Mouse (Mus musculus): ENCODE measurements around the gene Enpep. TPM values are rescaled to one million over a fixed set of nuclear protein-coding genes. Genes with fewer than 3 reads are reported as not detected.

Gene Enpep
- polyA plus RNA-seq, 1 experiment from 2014 or later, result 1.7 TPM

DNA sequence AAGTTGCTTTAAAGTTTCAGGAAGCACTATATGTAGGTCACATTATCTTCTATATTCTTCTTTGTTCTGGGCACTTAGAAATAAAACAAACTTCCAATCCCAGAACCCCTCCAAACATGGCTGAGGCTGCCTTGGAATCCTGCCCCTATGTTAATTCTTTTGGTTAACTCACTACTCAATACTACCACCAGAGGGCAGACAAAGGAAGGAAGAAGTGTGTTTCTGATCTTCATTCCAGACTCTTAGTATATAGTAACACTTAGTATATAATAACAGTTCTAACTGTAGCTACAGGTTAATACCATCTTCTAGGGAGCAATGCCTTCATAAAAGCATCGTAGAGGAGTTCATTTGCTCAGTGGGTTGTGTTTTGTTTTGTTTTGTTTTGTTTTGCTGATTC lies 32.6 kb downstream of the Enpep start:
- Histone ChIP-seq H3K4me1 (replicated peaks; ENCODE audit: control insufficient read depth, insufficient read depth, low read length) (no peaks in the 10 kb centered on the region), H3K9me3 (ENCODE audit: control insufficient read depth, low read length) (no peaks in the 10 kb centered on the region), H3K36me3 (ENCODE audit: control insufficient read depth, insufficient read depth) (no peaks in the 10 kb centered on the region), H3K27ac (ENCODE audit: low read length) (no peak overlapping the region), H3K27me3 (replicated peaks; ENCODE audit: control insufficient read depth, insufficient read depth, low read length) (no peaks in the 10 kb centered on the region), H3K4me3 (replicated peaks; ENCODE audit: low read length) (no peak overlapping the region), H3K9ac (replicated peaks; ENCODE audit: low read depth, low read length) (no peak overlapping the region), H3K4me2 (ENCODE audit: low read length) (no peak overlapping the region)
- 73% methylated on average over 1 of the region's 1 CpGs for WGBS
- peak; percentile 52; the same call in 1 of the 2 replicates for ATAC-seq

DNA sequence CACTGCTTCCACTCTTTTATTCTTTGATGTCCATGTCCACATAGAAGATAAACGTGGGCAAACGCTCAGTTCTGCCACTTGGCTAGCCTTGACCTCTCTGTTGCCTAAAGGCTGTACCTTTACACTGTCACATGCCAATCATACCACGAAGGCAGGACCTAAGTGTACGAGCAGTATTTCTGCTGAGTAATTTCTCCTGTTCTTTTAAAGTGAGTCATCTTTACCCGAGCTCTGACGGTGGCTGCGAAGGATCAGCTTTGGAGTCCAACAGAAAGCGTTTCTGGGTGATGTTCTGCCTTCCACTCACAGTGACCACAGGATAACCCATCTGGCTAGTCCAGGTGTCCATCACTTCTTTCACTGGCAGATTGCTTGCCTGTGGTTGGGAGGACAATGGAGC lies 33.9 kb downstream of the Enpep start:
- Histone ChIP-seq H3K27me3 (replicated peaks; ENCODE audit: control insufficient read depth, insufficient read depth, low read length) (no peaks in the 10 kb centered on the region), H3K4me3 (replicated peaks; ENCODE audit: low read length) (no peak overlapping the region), H3K9me3 (ENCODE audit: control insufficient read depth, low read length) (no peaks in the 10 kb centered on the region), H3K36me3 (ENCODE audit: control insufficient read depth, insufficient read depth) (no peaks in the 10 kb centered on the region), H3K4me1 (replicated peaks; ENCODE audit: control insufficient read depth, insufficient read depth, low read length) (no peaks in the 10 kb centered on the region), H3K9ac (replicated peaks; ENCODE audit: low read depth, low read length) (no peak overlapping the region), H3K4me2 (ENCODE audit: low read length) (no peak overlapping the region), H3K27ac (ENCODE audit: low read length) (no peak overlapping the region)
- no peak for ATAC-seq
- 88% methylated on average over 8 of the region's 8 CpGs for WGBS

DNA sequence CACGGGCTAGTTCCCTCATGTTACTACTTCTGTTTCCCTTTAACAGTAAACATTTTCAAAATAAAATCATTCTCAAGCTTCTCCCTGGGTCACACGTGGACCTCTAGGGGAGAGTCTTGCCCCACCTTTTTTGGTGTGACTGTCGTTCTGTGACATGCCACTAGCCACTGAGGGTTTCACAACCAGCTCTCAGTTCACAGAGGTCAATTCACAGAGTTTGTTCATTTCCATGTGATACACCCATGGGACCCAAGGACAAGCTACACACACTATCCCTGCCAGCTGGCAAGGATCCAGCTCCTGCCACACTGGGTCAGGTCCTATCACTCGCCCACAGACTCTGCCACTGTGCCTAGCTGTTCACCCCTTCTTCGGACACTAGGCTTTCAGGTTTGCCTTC lies 35.5 kb downstream of the Enpep start:
- Histone ChIP-seq H3K4me1 (replicated peaks; ENCODE audit: control insufficient read depth, insufficient read depth, low read length) (no peaks in the 10 kb centered on the region), H3K27ac (ENCODE audit: low read length) (no peak overlapping the region), H3K9me3 (ENCODE audit: control insufficient read depth, low read length) (no peaks in the 10 kb centered on the region), H3K4me2 (ENCODE audit: low read length) (no peak overlapping the region), H3K27me3 (replicated peaks; ENCODE audit: control insufficient read depth, insufficient read depth, low read length) (no peaks in the 10 kb centered on the region), H3K4me3 (replicated peaks; ENCODE audit: low read length) (no peak overlapping the region), H3K36me3 (ENCODE audit: control insufficient read depth, insufficient read depth) (no peaks in the 10 kb centered on the region), H3K9ac (replicated peaks; ENCODE audit: low read depth, low read length) (no peak overlapping the region)
- no peak for ATAC-seq
- WGBS, result 78% methylated on average over 5 of the region's 5 CpGs

DNA sequence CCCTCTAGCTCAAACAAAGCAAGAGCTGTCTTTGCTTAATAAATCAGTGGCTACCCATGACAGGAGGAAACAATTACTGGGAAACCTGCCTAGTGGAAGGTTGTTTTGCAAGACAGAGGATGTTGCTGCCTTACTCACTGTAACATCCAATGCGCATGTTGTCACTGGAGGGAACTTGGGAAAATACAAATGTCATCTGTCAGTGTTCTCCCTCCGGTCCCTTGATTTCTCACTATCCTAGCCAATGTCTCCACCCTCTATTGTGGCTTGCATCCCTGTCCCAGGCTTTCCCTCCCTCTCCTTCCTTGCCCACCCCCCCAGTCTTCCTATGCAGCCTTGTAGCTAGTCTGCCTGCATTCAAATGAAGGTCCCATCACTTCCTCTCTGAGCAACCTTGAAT lies 36.6 kb downstream of the Enpep start:
- WGBS, result 74% methylated on average over 2 of the region's 2 CpGs
- H3K27me3 ChIP-seq (replicated peaks; ENCODE audit: control insufficient read depth, insufficient read depth, low read length), result no peaks in the 10 kb centered on the region
- no peak overlapping the region for H3K4me2 ChIP-seq (ENCODE audit: low read length)
- no peaks in the 10 kb centered on the region for H3K36me3 ChIP-seq (ENCODE audit: control insufficient read depth, insufficient read depth)
- ATAC-seq, result no peak
- no peaks in the 10 kb centered on the region for H3K4me1 ChIP-seq (replicated peaks; ENCODE audit: control insufficient read depth, insufficient read depth, low read length)
- no peak overlapping the region for H3K9ac ChIP-seq (replicated peaks; ENCODE audit: low read depth, low read length)
- H3K4me3 ChIP-seq (replicated peaks; ENCODE audit: low read length), result no peak overlapping the region
- no peak overlapping the region for H3K27ac ChIP-seq (ENCODE audit: low read length)
- H3K9me3 ChIP-seq (ENCODE audit: control insufficient read depth, low read length), result no peaks in the 10 kb centered on the region

DNA sequence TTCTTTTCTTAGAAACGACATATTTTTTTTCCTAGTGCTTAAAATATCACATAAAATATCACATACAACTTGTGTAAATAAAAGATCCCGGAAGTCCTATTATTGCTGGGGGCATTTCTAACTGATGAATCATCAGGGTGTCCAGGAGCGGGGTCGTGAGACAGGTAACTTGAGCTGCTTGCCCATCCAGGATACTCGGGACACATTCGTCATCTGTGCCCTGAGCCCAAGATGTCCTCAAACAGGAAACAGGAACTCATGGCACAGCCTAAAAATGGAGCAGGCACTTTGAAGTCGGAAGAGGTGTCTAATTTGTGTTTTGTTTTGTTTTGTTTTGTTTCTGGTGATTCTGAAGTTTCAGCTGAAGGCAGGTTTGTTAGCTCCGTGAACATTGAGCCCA lies 43.0 kb downstream of the Enpep start:
- 85% methylated on average over 8 of the region's 8 CpGs for WGBS
- Histone ChIP-seq H3K36me3 (ENCODE audit: control insufficient read depth, insufficient read depth) (no peaks in the 10 kb centered on the region), H3K9me3 (ENCODE audit: control insufficient read depth, low read length) (no peaks in the 10 kb centered on the region), H3K9ac (replicated peaks; ENCODE audit: low read depth, low read length) (no peak overlapping the region), H3K4me2 (ENCODE audit: low read length) (no peak overlapping the region), H3K4me1 (replicated peaks; ENCODE audit: control insufficient read depth, insufficient read depth, low read length) (no peaks in the 10 kb centered on the region), H3K27ac (ENCODE audit: low read length) (no peak overlapping the region), H3K4me3 (replicated peaks; ENCODE audit: low read length) (no peak overlapping the region), H3K27me3 (replicated peaks; ENCODE audit: control insufficient read depth, insufficient read depth, low read length) (no peaks in the 10 kb centered on the region)
- no peak for ATAC-seq

DNA sequence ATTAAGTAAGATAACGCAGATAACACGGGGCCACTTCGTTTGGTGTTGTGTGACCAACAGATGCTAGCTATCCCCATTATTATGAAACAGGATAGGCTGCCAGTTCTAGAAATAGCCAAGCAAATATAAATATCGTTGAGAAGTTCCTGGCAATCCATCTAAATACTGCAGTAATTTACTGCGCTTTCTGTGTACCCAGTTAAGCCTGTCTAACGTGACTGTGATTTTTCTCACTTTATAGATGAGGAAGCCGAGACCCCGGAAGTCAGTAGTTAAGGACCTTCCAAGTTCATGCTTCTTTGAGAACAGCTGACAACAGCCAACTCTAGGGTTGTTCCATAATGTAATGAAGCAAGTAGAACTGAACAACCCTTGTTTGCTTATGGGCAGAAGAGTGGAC lies 45.4 kb downstream of the Enpep start:
- WGBS, result 88% methylated on average over 8 of the region's 8 CpGs

DNA sequence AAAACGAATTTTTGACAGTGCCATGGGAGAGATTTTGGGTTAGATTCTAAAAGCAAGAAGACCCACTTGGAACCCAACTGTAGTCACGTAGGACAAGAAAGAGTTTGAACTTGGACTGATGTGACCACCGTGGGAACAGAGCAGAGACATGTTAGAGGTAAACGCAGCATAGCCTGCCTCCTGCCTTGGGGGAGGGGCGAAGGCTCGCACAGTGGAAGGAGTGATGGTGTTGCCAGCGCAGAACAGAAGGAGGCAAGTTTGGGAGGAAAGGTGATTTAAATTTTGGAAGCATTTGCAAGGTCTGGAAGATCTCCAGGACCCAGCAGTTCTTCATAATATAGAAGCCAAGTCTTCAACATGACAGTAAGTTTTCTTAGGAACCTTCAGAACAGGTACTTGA lies 46.1 kb downstream of the Enpep start:
- no peak for ATAC-seq
- Histone ChIP-seq H3K27ac (ENCODE audit: low read length) (no peak overlapping the region), H3K4me1 (replicated peaks; ENCODE audit: control insufficient read depth, insufficient read depth, low read length) (no peaks in the 10 kb centered on the region), H3K36me3 (ENCODE audit: control insufficient read depth, insufficient read depth) (no peaks in the 10 kb centered on the region), H3K9me3 (ENCODE audit: control insufficient read depth, low read length) (no peaks in the 10 kb centered on the region), H3K4me3 (replicated peaks; ENCODE audit: low read length) (no peak overlapping the region), H3K9ac (replicated peaks; ENCODE audit: low read depth, low read length) (no peak overlapping the region), H3K27me3 (replicated peaks; ENCODE audit: control insufficient read depth, insufficient read depth, low read length) (no peaks in the 10 kb centered on the region), H3K4me2 (ENCODE audit: low read length) (no peak overlapping the region)
- WGBS, result 77% methylated on average over 7 of the region's 7 CpGs

More for the DNA sequence above, 45.4 kb downstream of the Enpep start:
- no peaks in the 10 kb centered on the region for H3K9me3 ChIP-seq (ENCODE audit: control insufficient read depth, low read length)
- H3K27me3 ChIP-seq (replicated peaks; ENCODE audit: control insufficient read depth, insufficient read depth, low read length), result no peaks in the 10 kb centered on the region
- H3K36me3 ChIP-seq (ENCODE audit: control insufficient read depth, insufficient read depth), result no peaks in the 10 kb centered on the region
- ATAC-seq, result no peak
- no peak overlapping the region for H3K27ac ChIP-seq (ENCODE audit: low read length)
- no peak overlapping the region for H3K9ac ChIP-seq (replicated peaks; ENCODE audit: low read depth, low read length)
- no peak overlapping the region for H3K4me2 ChIP-seq (ENCODE audit: low read length)
- H3K4me1 ChIP-seq (replicated peaks; ENCODE audit: control insufficient read depth, insufficient read depth, low read length), result no peaks in the 10 kb centered on the region
- no peak overlapping the region for H3K4me3 ChIP-seq (replicated peaks; ENCODE audit: low read length)

DNA sequence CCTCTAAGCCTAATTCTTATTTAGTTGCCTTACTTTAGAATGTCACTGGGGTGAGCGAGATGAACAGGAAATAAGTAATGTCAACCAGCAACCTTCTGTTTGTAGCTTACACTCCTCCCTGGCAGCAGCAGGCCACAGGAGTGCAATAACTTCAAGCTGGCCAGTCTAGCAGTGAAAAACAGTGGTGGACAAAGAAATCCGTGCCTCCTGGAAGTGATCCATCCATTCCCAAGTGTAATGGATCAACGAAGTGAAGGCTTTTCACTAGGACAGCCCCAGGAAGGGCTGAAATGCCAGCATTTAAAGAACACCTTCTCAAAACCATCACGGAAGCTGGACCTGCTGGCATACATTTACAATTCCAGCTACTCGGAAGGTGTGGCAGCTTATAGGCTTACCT lies 48.2 kb downstream of the Enpep start:
- no peak overlapping the region for H3K9ac ChIP-seq (replicated peaks; ENCODE audit: low read depth, low read length)
- H3K4me1 ChIP-seq (replicated peaks; ENCODE audit: control insufficient read depth, insufficient read depth, low read length), result no peaks in the 10 kb centered on the region
- no peak overlapping the region for H3K4me2 ChIP-seq (ENCODE audit: low read length)
- no peak for ATAC-seq
- WGBS, result 89% methylated on average over 5 of the region's 5 CpGs
- H3K9me3 ChIP-seq (ENCODE audit: control insufficient read depth, low read length), result no peaks in the 10 kb centered on the region
- H3K4me3 ChIP-seq (replicated peaks; ENCODE audit: low read length), result no peak overlapping the region
- H3K36me3 ChIP-seq (ENCODE audit: control insufficient read depth, insufficient read depth), result no peaks in the 10 kb centered on the region
- H3K27me3 ChIP-seq (replicated peaks; ENCODE audit: control insufficient read depth, insufficient read depth, low read length), result no peaks in the 10 kb centered on the region
- H3K27ac ChIP-seq (ENCODE audit: low read length), result no peak overlapping the region

DNA sequence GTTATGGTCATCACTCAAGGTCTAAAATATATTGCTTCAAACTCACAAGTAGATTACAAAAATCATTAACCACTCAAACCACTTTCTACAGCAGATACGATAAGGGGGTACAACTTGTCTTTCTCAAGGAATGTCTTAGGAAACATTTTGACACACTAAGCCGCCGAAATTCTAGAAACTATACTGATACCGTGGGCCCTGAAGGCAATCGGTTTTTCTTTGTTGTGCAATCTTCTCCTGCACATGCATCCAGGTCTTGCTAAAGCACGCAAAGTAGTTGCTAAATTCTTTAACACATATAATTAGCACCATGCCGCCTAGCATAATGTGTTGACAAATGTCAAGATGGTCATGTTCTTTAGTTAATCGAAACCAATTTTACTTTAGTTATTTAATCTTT lies 53.1 kb downstream of the Enpep start:
- H3K36me3 ChIP-seq (ENCODE audit: control insufficient read depth, insufficient read depth), result no peaks in the 10 kb centered on the region
- H3K4me2 ChIP-seq (ENCODE audit: low read length), result no peak overlapping the region
- ATAC-seq, result no peak
- no peak overlapping the region for H3K4me3 ChIP-seq (replicated peaks; ENCODE audit: low read length)
- H3K27ac ChIP-seq (ENCODE audit: low read length), result no peak overlapping the region
- no peaks in the 10 kb centered on the region for H3K27me3 ChIP-seq (replicated peaks; ENCODE audit: control insufficient read depth, insufficient read depth, low read length)
- no peak overlapping the region for H3K9ac ChIP-seq (replicated peaks; ENCODE audit: low read depth, low read length)
- 92% methylated on average over 8 of the region's 8 CpGs for WGBS
- no peaks in the 10 kb centered on the region for H3K4me1 ChIP-seq (replicated peaks; ENCODE audit: control insufficient read depth, insufficient read depth, low read length)
- H3K9me3 ChIP-seq (ENCODE audit: control insufficient read depth, low read length), result no peaks in the 10 kb centered on the region

DNA sequence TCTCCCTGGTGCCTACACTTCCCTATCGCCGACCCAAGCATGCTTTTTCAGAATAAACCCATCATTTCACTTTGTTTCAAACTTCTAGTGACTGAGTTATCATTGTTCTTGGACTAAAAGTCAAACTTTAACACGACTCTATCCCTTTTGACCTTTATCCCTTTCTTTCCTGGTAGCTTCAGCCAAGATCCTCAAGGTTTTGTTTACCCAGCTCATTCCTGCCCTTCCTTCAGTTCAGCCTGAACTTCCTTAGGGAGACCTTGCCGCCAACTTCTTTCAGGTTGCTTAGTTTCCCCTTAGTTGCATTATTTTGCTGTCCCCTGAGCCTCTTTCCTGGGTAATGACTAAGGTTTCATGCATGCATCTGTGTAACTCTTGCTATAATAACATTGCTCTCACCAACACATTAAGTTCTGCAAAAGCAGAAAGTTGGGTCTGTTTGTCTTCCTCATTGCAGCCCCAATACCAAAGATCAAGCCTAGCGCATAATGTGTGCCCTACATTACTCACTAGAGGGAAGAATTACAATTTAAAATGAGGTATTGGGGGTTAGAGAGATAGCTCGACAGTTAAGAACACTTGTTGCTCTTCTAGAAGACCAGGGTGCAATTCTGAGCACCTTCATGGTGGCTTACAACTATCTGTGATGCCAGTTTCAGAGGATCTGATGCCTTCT lies 59.2 kb downstream of the Enpep start:
- Histone ChIP-seq H3K4me1 (replicated peaks; ENCODE audit: control insufficient read depth, insufficient read depth, low read length) (no peaks in the 10 kb centered on the region), H3K27ac (ENCODE audit: low read length) (no peak overlapping the region), H3K36me3 (ENCODE audit: control insufficient read depth, insufficient read depth) (no peaks in the 10 kb centered on the region), H3K4me2 (ENCODE audit: low read length) (no peak overlapping the region), H3K9ac (replicated peaks; ENCODE audit: low read depth, low read length) (no peak overlapping the region), H3K9me3 (ENCODE audit: control insufficient read depth, low read length) (no peaks in the 10 kb centered on the region), H3K4me3 (replicated peaks; ENCODE audit: low read length) (no peak overlapping the region), H3K27me3 (replicated peaks; ENCODE audit: control insufficient read depth, insufficient read depth, low read length) (no peaks in the 10 kb centered on the region)
- WGBS, result 82% methylated on average over 6 of the region's 6 CpGs
- ATAC-seq, result no peak

All from forebrain, embryonic 16.5 days (tissue).